Mouse (Mus musculus): ENCODE data around the gene Sun1. TPM values are rescaled to one million over a fixed set of nuclear protein-coding genes. Genes with fewer than 3 reads are reported as not detected.

Gene Sun1
- polyA plus RNA-seq, 1 experiment from 2014 or later = 56.2 TPM

DNA sequence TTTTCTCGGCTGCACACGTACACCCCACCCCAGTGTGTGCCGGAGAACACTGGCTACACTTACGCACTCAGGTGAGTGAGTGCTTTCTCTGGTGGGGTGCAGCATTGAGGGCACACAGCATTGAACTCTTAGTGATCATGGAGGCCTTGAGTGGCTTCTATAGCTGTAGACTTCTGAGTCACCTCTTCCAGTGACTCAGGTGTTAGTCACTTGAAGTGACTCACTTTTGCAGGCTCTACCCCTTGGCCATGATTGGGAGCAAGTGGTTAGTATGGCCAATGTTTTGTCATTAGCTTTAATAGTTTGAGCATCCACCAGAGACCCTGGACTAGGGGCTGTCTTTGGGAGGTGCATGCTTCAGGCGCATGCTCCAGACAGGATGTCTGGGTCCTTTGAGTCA, 14.7 kb downstream of the Sun1 start:
- no peaks in the 10 kb centered on the region for H3K9me3 ChIP-seq (replicated peaks; ENCODE audit: control insufficient read depth, low read length)
- no peak overlapping the region for H3K4me3 ChIP-seq (replicated peaks; ENCODE audit: low read length)
- H3K27ac ChIP-seq (ENCODE audit: low read length) = no peak overlapping the region
- H3K9ac ChIP-seq (ENCODE audit: low read length) = no peak overlapping the region
- WGBS = 94% methylated on average over 5 of the region's 5 CpGs
- no peak for ATAC-seq (ENCODE audit: insufficient read depth, low FRiP score)
- no peak overlapping the region for H3K4me2 ChIP-seq (ENCODE audit: low read depth, low read length)
- H3K4me1 ChIP-seq (ENCODE audit: control insufficient read depth, insufficient read depth, low read length) = 0 out of 2 replicates have a peak, but pooled peaks cover 3% of the 10 kb centered on the region
- H3K27me3 ChIP-seq (ENCODE audit: control insufficient read depth, insufficient read depth, low read length) = no peaks in the 10 kb centered on the region
- peaks cover 10% of the 10 kb centered on the region for H3K36me3 ChIP-seq (ENCODE audit: control insufficient read depth, insufficient read depth, low read length)

DNA sequence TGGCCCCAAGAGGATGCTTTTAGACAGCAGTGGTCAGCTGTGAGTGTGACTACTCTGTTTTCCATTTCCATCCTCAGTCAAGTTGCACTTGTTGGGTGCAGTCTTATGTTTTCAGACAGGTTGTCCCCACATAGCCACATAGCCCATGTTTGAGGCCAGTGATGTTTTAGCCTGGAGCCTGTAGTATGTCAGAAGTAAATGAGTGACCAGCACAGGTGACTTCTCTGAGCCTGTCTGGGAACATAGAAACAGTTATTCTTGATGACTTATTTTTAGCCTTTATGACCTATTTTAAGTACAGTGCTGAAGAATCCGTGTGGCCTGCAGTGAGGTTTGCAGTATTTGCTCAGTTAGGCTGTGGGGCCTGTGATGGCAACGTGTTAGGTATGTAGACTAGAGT, 15.7 kb downstream of the Sun1 start:
- ATAC-seq (ENCODE audit: insufficient read depth, low FRiP score) = no peak
- H3K9me3 ChIP-seq (replicated peaks; ENCODE audit: control insufficient read depth, low read length) = no peaks in the 10 kb centered on the region
- 87% methylated on average over 2 of the region's 2 CpGs for WGBS
- H3K4me3 ChIP-seq (replicated peaks; ENCODE audit: low read length) = no peak overlapping the region
- H3K4me1 ChIP-seq (ENCODE audit: control insufficient read depth, insufficient read depth, low read length) = 0 out of 2 replicates have a peak, but pooled peaks cover 3% of the 10 kb centered on the region
- H3K36me3 ChIP-seq (ENCODE audit: control insufficient read depth, insufficient read depth, low read length) = 0 out of 2 replicates have a peak, but pooled peaks cover 5% of the 10 kb centered on the region
- no peaks in the 10 kb centered on the region for H3K27me3 ChIP-seq (ENCODE audit: control insufficient read depth, insufficient read depth, low read length)
- H3K27ac ChIP-seq (ENCODE audit: low read length) = no peak overlapping the region
- H3K4me2 ChIP-seq (ENCODE audit: low read depth, low read length) = no peak overlapping the region
- H3K9ac ChIP-seq (ENCODE audit: low read length) = no peak overlapping the region

DNA sequence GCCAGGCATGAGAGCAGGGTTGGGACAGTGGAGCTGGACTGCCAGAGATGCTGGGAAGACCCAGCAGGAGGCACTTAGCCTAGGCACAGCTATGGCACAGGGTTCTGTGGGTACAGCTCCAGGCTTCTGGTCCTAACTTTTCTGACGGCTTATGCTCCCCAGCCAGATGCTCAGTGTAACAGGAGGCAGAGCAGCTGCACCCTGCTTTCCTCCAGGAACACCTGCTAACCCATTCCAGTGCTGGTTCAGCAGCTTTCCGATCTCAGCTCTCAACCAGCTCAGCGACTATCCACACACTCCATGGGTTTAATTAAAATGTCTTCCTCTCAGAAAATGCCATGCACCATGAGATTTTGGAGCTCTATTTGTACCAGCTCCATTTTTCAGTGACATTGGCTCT, 16.3 kb downstream of the Sun1 start:
- 0 out of 2 replicates have a peak, but pooled peaks have one; percentile 25 for ATAC-seq (ENCODE audit: insufficient read depth, low FRiP score)

DNA sequence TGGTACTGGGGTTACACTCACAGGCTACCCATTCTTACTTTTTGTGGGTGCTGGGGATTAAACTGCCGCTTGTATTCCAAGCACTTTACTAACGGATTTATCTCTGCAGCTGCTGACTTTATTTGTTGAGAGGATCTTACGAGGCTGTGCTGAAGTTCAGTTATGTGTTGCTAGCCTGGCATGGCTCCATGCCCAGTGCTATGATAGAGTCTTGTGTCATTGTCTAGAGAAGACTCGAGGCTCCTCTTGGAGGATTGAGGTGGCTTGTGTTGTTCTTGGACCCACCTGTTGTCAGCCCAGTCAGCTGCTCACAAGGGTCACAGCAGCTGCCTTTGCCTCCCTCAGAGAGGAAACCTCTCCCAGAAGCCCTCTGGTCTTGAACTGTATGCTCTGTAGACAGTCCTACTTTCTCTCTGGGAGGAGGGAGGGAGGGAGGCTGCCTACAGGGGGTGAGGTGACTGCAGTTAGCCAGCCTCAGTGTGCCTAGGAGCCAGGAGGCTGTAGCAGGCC, 19.6 kb downstream of the Sun1 start:
- ATAC-seq (ENCODE audit: insufficient read depth, low FRiP score) = no peak
- no peak overlapping the region for H3K4me3 ChIP-seq (replicated peaks; ENCODE audit: low read length)
- no peak overlapping the region for H3K4me2 ChIP-seq (ENCODE audit: low read depth, low read length)
- WGBS = 78% methylated on average over 4 of the region's 4 CpGs
- peaks cover 14% of the 10 kb centered on the region; the same call in 1 of the 2 replicates for H3K36me3 ChIP-seq (ENCODE audit: control insufficient read depth, insufficient read depth, low read length)
- no peak overlapping the region for H3K27ac ChIP-seq (ENCODE audit: low read length)
- H3K27me3 ChIP-seq (ENCODE audit: control insufficient read depth, insufficient read depth, low read length) = no peaks in the 10 kb centered on the region
- H3K4me1 ChIP-seq (ENCODE audit: control insufficient read depth, insufficient read depth, low read length) = no peaks in the 10 kb centered on the region
- no peaks in the 10 kb centered on the region for H3K9me3 ChIP-seq (replicated peaks; ENCODE audit: control insufficient read depth, low read length)
- H3K9ac ChIP-seq (ENCODE audit: low read length) = no peak overlapping the region

More for the DNA sequence above, 16.3 kb downstream of the Sun1 start:
- 0 out of 2 replicates have a peak, but pooled peaks cover 2% of the 10 kb centered on the region for H3K4me1 ChIP-seq (ENCODE audit: control insufficient read depth, insufficient read depth, low read length)
- no peaks in the 10 kb centered on the region for H3K9me3 ChIP-seq (replicated peaks; ENCODE audit: control insufficient read depth, low read length)
- H3K27ac ChIP-seq (ENCODE audit: low read length) = no peak overlapping the region
- no peaks in the 10 kb centered on the region for H3K27me3 ChIP-seq (ENCODE audit: control insufficient read depth, insufficient read depth, low read length)
- H3K4me2 ChIP-seq (ENCODE audit: low read depth, low read length) = no peak overlapping the region
- H3K9ac ChIP-seq (ENCODE audit: low read length) = no peak overlapping the region
- H3K4me3 ChIP-seq (replicated peaks; ENCODE audit: low read length) = no peak overlapping the region
- 83% methylated on average over 3 of the region's 3 CpGs for WGBS
- 0 out of 2 replicates have a peak, but pooled peaks cover 5% of the 10 kb centered on the region for H3K36me3 ChIP-seq (ENCODE audit: control insufficient read depth, insufficient read depth, low read length)

DNA sequence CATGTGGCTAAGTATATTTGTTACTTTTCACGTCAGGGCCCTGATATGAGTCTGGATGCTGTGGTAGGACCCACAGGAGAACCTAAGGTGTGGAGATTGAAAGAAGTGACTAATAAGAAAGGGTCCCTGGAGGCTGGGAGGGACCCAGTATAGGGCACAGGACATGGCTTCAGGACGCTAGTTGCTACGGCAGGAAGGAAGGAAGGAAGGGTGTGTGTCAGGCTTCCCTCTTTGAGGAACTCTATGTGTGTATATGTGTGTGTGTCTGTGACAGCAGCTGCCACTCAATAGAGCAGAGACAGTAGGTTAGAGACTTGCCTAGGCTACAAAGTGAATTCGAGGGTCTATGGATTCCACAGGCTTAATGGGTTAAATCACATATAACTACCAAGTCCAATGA, 20.2 kb downstream of the Sun1 start:
- H3K27me3 ChIP-seq (ENCODE audit: control insufficient read depth, insufficient read depth, low read length) = no peaks in the 10 kb centered on the region
- ATAC-seq (ENCODE audit: insufficient read depth, low FRiP score) = peak; percentile 37; the same call in 1 of the 2 replicates
- H3K9ac ChIP-seq (ENCODE audit: low read length) = no peak overlapping the region
- H3K9me3 ChIP-seq (replicated peaks; ENCODE audit: control insufficient read depth, low read length) = no peaks in the 10 kb centered on the region
- H3K4me1 ChIP-seq (ENCODE audit: control insufficient read depth, insufficient read depth, low read length) = no peaks in the 10 kb centered on the region
- no peak overlapping the region for H3K4me3 ChIP-seq (replicated peaks; ENCODE audit: low read length)
- no peak overlapping the region for H3K27ac ChIP-seq (ENCODE audit: low read length)
- no peak overlapping the region for H3K4me2 ChIP-seq (ENCODE audit: low read depth, low read length)
- peaks cover 19% of the 10 kb centered on the region for H3K36me3 ChIP-seq (ENCODE audit: control insufficient read depth, insufficient read depth, low read length)
- WGBS = 87% methylated on average over 4 of the region's 4 CpGs

DNA sequence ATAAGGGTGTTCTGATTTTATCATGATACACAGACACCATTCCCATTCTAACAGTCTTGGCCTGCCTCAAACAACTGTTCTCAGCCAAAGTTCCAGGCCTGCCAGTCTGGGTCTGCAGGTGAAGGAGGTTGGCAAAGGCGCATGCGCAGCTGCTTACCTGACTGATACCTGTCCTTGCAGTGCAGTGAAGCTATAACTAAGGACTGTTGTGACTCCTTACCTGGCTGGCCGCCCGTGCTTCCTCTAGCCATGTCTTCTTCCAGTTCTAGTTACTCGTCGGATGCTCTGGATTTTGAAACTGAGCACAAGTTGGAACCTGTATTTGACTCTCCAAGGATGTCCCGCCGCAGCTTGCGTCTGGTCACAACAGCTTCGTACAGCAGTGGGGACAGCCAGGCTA, 22.9 kb downstream of the Sun1 start:
- Histone ChIP-seq H3K4me1 (ENCODE audit: control insufficient read depth, insufficient read depth, low read length) (no peaks in the 10 kb centered on the region), H3K9me3 (replicated peaks; ENCODE audit: control insufficient read depth, low read length) (no peaks in the 10 kb centered on the region), H3K27me3 (ENCODE audit: control insufficient read depth, insufficient read depth, low read length) (no peaks in the 10 kb centered on the region), H3K4me2 (ENCODE audit: low read depth, low read length) (no peak overlapping the region), H3K4me3 (replicated peaks; ENCODE audit: low read length) (no peak overlapping the region), H3K9ac (ENCODE audit: low read length) (no peak overlapping the region), H3K36me3 (ENCODE audit: control insufficient read depth, insufficient read depth, low read length) (peaks cover 22% of the 10 kb centered on the region), H3K27ac (ENCODE audit: low read length) (no peak overlapping the region)
- ATAC-seq (ENCODE audit: insufficient read depth, low FRiP score) = no peak
- WGBS = 91% methylated on average over 10 of the region's 10 CpGs

DNA sequence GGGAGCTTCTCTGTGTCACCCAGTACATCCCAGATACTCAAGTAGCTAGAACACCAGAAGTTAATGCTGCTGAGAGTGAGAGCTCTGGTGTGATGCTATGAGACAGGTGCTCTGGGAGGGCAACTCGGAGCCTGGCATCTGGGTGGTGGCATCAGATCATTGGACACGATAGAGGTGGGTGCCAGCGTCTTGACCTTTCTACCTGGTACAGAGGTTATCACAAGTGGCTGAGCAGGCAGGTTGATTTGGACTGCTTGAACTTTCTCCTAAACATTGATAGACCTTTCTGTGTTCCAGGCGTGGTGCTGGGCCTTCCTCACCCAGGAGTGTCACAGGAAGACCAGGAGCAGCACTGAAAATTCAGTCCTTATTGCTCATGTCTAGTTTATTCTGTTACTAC, 26.8 kb downstream of the Sun1 start:
- no peak overlapping the region for H3K4me3 ChIP-seq (replicated peaks; ENCODE audit: low read length)
- H3K4me1 ChIP-seq (ENCODE audit: control insufficient read depth, insufficient read depth, low read length) = no peaks in the 10 kb centered on the region
- no peaks in the 10 kb centered on the region for H3K27me3 ChIP-seq (ENCODE audit: control insufficient read depth, insufficient read depth, low read length)
- no peak overlapping the region for H3K9ac ChIP-seq (ENCODE audit: low read length)
- no peak overlapping the region for H3K4me2 ChIP-seq (ENCODE audit: low read depth, low read length)
- no peaks in the 10 kb centered on the region for H3K9me3 ChIP-seq (replicated peaks; ENCODE audit: control insufficient read depth, low read length)
- H3K27ac ChIP-seq (ENCODE audit: low read length) = no peak overlapping the region
- H3K36me3 ChIP-seq (ENCODE audit: control insufficient read depth, insufficient read depth, low read length) = peaks cover 26% of the 10 kb centered on the region
- no peak for ATAC-seq (ENCODE audit: insufficient read depth, low FRiP score)
- 95% methylated on average over 4 of the region's 4 CpGs for WGBS

DNA sequence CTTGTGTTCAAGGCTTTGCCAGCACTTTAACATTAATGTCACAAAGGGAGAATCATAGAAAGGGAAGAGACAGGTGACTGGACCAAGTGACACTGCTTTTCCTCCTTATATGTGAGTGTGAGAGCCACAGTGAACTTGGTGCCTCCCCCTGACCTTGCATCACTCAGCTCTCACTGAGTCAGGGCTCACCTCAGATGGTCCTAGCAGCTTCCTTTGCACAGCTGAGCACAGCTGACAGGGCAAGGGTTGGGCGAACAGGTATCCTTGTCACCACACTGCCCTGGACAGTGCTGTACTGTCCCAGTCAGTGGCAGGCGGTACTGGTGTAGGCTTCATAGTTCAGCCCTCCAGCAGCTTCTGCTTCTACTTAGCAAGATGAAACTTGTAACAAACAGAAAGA, 27.2 kb downstream of the Sun1 start:
- H3K36me3 ChIP-seq (ENCODE audit: control insufficient read depth, insufficient read depth, low read length) = peaks cover 28% of the 10 kb centered on the region
- H3K27me3 ChIP-seq (ENCODE audit: control insufficient read depth, insufficient read depth, low read length) = no peaks in the 10 kb centered on the region
- no peak for ATAC-seq (ENCODE audit: insufficient read depth, low FRiP score)
- H3K4me3 ChIP-seq (replicated peaks; ENCODE audit: low read length) = no peak overlapping the region
- H3K27ac ChIP-seq (ENCODE audit: low read length) = no peak overlapping the region
- H3K9ac ChIP-seq (ENCODE audit: low read length) = no peak overlapping the region
- H3K9me3 ChIP-seq (replicated peaks; ENCODE audit: control insufficient read depth, low read length) = no peaks in the 10 kb centered on the region
- no peaks in the 10 kb centered on the region for H3K4me1 ChIP-seq (ENCODE audit: control insufficient read depth, insufficient read depth, low read length)
- no peak overlapping the region for H3K4me2 ChIP-seq (ENCODE audit: low read depth, low read length)
- 95% methylated on average over 2 of the region's 2 CpGs for WGBS

DNA sequence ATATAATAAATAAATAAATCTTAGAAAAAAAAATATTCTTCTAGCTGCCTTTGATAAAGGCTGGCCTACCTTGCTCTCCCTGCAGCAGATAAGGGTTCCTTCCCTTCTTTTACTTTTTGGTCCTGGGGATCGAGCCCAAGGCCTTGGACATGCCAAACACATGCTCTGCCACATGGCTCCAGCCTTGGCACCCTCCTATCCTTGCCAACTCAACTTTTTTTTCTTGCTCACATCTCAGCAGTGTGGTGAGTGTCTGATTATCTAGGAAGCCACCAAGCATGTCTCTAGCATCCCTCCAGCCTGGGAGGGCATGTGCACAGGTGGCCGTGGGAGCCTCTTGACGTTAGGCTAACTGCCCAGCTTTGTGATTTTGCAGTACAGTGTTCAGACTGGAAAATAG, 27.9 kb downstream of the Sun1 start:
- Histone ChIP-seq H3K4me1 (ENCODE audit: control insufficient read depth, insufficient read depth, low read length) (no peaks in the 10 kb centered on the region), H3K9ac (ENCODE audit: low read length) (no peak overlapping the region), H3K4me2 (ENCODE audit: low read depth, low read length) (no peak overlapping the region), H3K36me3 (ENCODE audit: control insufficient read depth, insufficient read depth, low read length) (peaks cover 30% of the 10 kb centered on the region), H3K27me3 (ENCODE audit: control insufficient read depth, insufficient read depth, low read length) (no peaks in the 10 kb centered on the region), H3K4me3 (replicated peaks; ENCODE audit: low read length) (no peak overlapping the region), H3K9me3 (replicated peaks; ENCODE audit: control insufficient read depth, low read length) (no peaks in the 10 kb centered on the region), H3K27ac (ENCODE audit: low read length) (no peak overlapping the region)
- ATAC-seq (ENCODE audit: insufficient read depth, low FRiP score) = no peak
- 93% methylated on average over 3 of the region's 3 CpGs for WGBS

Measured in stomach, embryonic 16.5 days (tissue).